24 mouse cellular contexts compared by ENCODE assay signal in genomic region chr4:82518132-82518531, GRCm38 (mm10).
"Had no signal": no experiment of that assay in that cellular context is flagged by ENCODE, and none has a peak within 500 bp of the region (broad histone marks: within the 10 kb centered on the region; RNA-seq: fewer than 3 reads in every experiment).

No protein-coding gene starts in this region.

- H3K4me3 ChIP-seq: limb, embryonic 10.5 days; limb, embryonic 13.5 days; liver, embryonic 12.5 days; liver, embryonic 15.5 days; lung, embryonic 15.5 days; megakaryocyte, embryonic 14.5 days; midbrain, embryonic 10.5 days; midbrain, embryonic 13.5 days; myocyte; neural tube, embryonic 13.5 days; stomach, embryonic 15.5 days had no signal

- H3K4me2 ChIP-seq: limb, embryonic 13.5 days; liver, embryonic 12.5 days; liver, embryonic 15.5 days; lung, embryonic 15.5 days; midbrain, embryonic 13.5 days; neural tube, embryonic 13.5 days; stomach, embryonic 15.5 days had no signal

- H3K4me1 ChIP-seq: stomach, embryonic 15.5 days had no signal

- H3K9ac ChIP-seq: limb, embryonic 13.5 days; liver, embryonic 12.5 days; liver, embryonic 15.5 days; lung, embryonic 15.5 days; midbrain, embryonic 13.5 days; neural tube, embryonic 13.5 days; stomach, embryonic 15.5 days had no signal

- H3K9me3 ChIP-seq: limb, embryonic 10.5 days; limb, embryonic 13.5 days; liver, embryonic 12.5 days; liver, embryonic 15.5 days; lung, embryonic 15.5 days; midbrain, embryonic 10.5 days; midbrain, embryonic 13.5 days; neural tube, embryonic 13.5 days; stomach, embryonic 15.5 days had no signal

- H3K27ac ChIP-seq: kidney, postnatal 0 days; limb, embryonic 10.5 days; limb, embryonic 13.5 days; liver, embryonic 12.5 days; liver, embryonic 15.5 days; lung, embryonic 15.5 days; midbrain, embryonic 10.5 days; midbrain, embryonic 13.5 days; stomach, embryonic 15.5 days had no signal

- H3K36me3 ChIP-seq: limb, embryonic 10.5 days; limb, embryonic 13.5 days; liver, embryonic 12.5 days; liver, embryonic 15.5 days; lung, embryonic 15.5 days; midbrain, embryonic 10.5 days; midbrain, embryonic 13.5 days; neural tube, embryonic 13.5 days; stomach, embryonic 15.5 days had no signal

- H3K27me3 ChIP-seq: limb, embryonic 13.5 days; lung, embryonic 15.5 days; midbrain, embryonic 13.5 days; neural tube, embryonic 13.5 days; stomach, embryonic 15.5 days had no signal

- ATAC-seq: liver, embryonic 12.5 days; midbrain, embryonic 13.5 days; midbrain, embryonic 16.5 days had no signal

- DNase-seq: kidney, postnatal 36 days; liver; lung, adult 18-20 months; lung, postnatal 10 days; lung, postnatal 36 days; retina, postnatal 1 day; right cerebral cortex, postnatal 25 days; spleen, adult 18-20 months; thymus, adult 2 months; thymus, postnatal 14 days; thymus, postnatal 4 days had no signal
